Mouse (Mus musculus) inflammation-experienced regulatory T-cells (primary cell): Measurements from ENCODE around the gene Eif5a. TPM values are rescaled to one million over a fixed set of nuclear protein-coding genes. Genes with fewer than 3 reads are reported as not detected.

Source experiments
- polyA plus RNA-seq, 2 experiments: library from polyadenylated mRNA; unstranded; fragments of 100-300 nt; shearing (Covaris generic); gene quantifications; one replicate each; pipeline ENCODE4 v1.2.1; 2017

Eif5a gene
- polyA plus RNA-seq: 1,000 to 10,000 TPM; 1,144 to 1,177 TPM

GRCm38 (mm10) chr11:69921114-69922011, at the start of gene Eif5a:
Gene Eif5a (minus strand): TSS chr11:69921958.

GRCm38 (mm10) chr11:69964650-69965270, 43.0 kb upstream of the Eif5a start, which contains the start of gene Cldn7:
Gene Cldn7 (plus strand): TSS chr11:69964779.

GRCm38 (mm10) chr11:69948066-69948762, 26.5 kb upstream of the Eif5a start, which contains the start of gene Slc2a4:
Gene Slc2a4 (minus strand): TSS chr11:69948188.

DNA sequence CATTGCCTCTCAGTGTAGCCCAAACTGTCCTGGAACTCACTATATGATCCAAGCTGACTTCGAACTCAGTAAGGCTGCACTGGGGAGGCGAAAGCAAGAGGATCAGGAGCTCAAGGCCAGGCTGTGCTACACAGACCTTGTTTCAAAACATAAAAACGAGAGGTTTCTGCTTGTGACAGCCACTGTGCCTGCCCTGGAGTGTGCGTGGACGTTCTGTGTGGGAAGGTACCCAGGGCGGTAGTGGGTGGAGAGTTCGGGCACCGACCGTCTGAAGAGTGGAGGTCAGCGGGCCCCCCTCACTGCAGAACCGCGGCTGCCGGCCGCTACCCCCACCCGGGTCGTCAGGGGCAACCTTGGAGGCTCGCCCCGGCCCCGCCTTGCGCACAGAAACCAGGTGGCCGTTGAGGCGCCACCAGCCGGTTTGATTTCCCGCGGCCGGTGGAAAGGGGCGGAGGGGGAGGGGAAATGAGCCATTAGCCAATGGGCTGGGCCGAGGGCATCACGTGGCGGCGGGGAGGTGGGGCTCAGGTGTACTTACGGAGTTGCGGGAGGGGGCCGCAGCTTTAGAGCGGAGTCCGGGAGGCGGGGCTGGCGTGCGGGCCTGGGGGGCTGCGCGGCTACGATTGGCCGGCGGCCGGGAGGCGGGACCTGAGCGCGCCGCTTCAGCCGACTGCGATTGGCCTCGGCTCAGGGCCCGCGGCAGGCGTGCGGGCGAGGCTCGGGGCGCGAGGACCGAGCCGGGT, 13.6 kb upstream of the Eif5a start, which contains the start of gene Ybx2:
Gene Ybx2 (plus strand): TSS at position 660 of the 743 bp plus-strand sequence.

DNA sequence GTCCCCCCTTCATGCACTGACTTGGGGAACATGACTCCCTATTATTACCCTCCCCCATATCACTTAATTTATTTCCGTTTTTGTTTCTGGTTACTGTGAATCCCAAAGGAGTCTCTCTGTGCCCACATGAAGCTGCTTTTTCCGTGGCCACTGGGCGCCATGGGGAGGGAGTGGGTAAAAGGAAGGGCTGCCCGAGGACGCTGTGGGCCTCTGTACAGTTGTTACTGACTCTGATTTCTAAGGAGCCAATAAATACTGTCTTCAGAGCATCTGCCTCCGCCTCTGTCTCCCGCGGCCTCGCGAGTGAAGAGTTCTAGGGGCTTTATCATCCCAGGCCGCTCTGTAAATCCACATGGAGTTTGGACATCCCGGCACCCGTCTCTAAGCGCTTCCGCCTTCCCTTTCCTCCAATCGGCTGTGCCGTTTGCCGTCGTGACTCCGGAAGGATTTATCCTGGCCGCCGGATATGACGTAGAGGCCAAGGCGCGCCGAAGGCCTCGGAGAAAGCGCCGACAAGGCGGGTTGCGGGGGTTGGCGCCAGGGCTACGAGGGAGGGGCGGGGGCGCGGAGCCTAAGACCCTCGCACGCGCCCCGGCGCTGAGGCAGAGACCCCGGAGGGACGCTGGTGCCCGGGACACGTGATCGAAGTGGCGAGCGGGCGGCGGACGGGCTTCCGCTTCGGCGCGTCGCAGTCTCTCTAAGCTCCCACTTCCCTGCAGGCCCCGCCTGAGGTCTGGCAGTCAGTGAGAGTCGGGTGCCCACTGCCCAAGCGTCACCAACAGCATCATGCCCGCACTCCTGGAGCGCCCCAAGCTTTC, 8.0 kb downstream of the Eif5a start, which contains the start of gene Gps2:
Gene Gps2 (plus strand): TSS at position 335 of the 818 bp plus-strand sequence.

GRCm38 (mm10) chr11:69900471-69901405, 21.0 kb downstream of the Eif5a start, which contains the start of the genes 2810408A11Rik and Neurl4:
Gene 2810408A11Rik (minus strand): TSS chr11:69900987.
Gene Neurl4 (plus strand): TSS chr11:69901072.

DNA sequence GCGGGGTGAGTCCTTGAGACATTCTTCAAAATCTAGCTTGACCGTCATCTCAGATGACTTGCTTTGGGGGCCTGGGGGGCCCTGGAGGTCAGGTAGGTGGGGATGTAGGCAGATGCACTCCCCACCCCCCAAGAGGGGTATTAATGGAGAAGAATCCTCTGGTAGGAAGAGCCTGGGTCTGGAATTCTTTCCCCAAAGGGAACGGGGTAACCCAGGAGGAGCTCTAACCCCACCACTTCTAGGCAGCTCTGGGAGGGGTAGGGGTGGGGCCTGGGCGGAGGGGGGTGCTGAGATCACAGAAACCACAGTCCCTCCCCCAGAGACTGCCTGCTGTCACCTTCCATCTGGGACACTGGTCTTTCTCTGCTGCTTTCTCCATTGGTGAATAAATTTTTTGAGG, 26.5 kb downstream of the Eif5a start, which contains the start of gene Acap1:
Gene Acap1 (minus strand): TSS at position 249 of the 400 bp plus-strand sequence.

DNA sequence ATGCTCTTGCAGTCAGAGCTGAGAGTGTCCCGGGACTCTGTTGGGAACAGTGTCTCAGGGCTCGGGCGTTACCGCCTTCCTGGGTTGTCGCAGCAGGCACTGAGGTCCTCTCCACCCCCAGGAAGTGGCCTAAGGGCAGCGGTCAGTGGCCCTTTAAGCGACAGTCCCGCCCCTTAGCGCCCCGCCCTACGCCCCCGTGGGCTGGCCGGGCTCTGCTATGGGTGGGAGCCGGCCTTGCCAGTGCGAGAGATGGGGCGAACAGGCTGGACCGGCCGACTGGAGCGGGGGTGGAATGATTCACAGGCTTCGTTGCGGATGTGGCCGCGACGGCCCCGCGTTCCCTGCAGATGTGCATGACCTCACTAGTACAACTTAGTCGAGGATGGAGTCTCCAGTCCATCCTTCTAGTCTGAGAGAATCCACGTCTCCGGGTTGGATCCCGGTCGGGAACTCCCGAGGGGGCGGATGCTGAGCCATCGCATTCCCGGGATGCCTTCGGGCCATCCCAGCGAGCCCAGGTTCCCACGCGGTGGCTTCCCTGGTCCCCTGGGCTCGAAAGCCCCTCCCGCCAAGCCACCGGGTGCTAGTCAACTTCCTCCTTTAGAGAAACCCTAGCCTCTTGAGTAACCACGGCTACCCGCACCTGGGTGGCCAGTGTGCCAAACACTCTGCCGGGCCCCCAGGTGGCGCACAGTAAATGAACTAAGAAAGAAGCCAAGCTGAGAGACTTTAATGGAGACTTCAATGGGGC, 40.7 kb downstream of the Eif5a start, which contains the start of gene Kctd11:
Gene Kctd11 (minus strand): TSS at position 554 of the 751 bp plus-strand sequence.

DNA sequence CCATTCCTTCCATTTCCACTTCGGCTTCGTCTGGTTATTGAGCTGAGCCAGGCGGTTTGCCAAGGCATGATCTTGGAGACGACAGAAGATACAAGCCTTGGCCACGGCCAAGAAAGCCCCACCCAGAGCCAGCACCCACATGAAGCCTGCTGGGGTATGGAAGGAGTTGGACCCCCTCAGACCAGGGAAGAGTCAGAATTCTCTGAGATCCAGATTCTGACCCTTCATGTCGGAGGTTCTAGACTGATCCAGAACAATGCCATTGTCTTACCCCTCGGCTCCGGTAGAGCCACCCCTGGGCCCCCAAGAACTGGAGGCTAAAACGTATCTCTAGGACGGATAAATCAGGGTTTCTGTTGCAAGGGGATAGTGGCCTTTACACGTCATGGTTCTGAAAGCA, 43.9 kb downstream of the Eif5a start, which contains the start of gene Tmem95:
Gene Tmem95 (minus strand): TSS at position 141 of the 400 bp plus-strand sequence.

Other genes starting within 250 kb of the Eif5a start
- gene Eif4a1, start 249.5 kb downstream of the Eif5a start, polyA plus RNA-seq: 100 to 1,000 TPM; 493 to 540 TPM
- 10 to 100 TPM; 33.1 to 37.3 TPM for gene Senp3, start 239.9 kb downstream of the Eif5a start, polyA plus RNA-seq
- not detected for gene Tnfsf13, start 236.2 kb downstream of the Eif5a start, polyA plus RNA-seq
- not detected for gene Tnfsf12, start 226.1 kb downstream of the Eif5a start, polyA plus RNA-seq
- under 1 TPM in 1 of 2 experiments, not detected in 1; 0.45 TPM for gene Tnfsfm13, start 225.9 kb downstream of the Eif5a start, polyA plus RNA-seq
- gene Polr2a, start 163.3 kb downstream of the Eif5a start, polyA plus RNA-seq: 10 to 100 TPM; 43.7 to 44.7 TPM
- 1 to 10 TPM in 1 of 2 experiments, under 1 TPM in 1; 0.29 to 1.3 TPM for gene Slc35g3, start 160.0 kb downstream of the Eif5a start, polyA plus RNA-seq
- gene Zbtb4, start 156.0 kb downstream of the Eif5a start, polyA plus RNA-seq: 1 to 10 TPM; 3.8 to 5.3 TPM
- 1 to 10 TPM in 1 of 2 experiments, under 1 TPM in 1; 0.13 to 4.3 TPM for gene Chrnb1, start 126.0 kb downstream of the Eif5a start, polyA plus RNA-seq
- not detected for gene Fgf11, start 120.1 kb downstream of the Eif5a start, polyA plus RNA-seq
- gene Tmem102, start 116.3 kb downstream of the Eif5a start, polyA plus RNA-seq: not detected
- under 1 TPM in 1 of 2 experiments, not detected in 1; 0.39 TPM for gene Gm39566, start 106.7 kb downstream of the Eif5a start, polyA plus RNA-seq
- not detected for gene Spem2, start 103.5 kb downstream of the Eif5a start, polyA plus RNA-seq
- 1 to 10 TPM in 1 of 2 experiments, not detected in 1; 2.1 TPM for gene Spem1, start 99.8 kb downstream of the Eif5a start, polyA plus RNA-seq
- under 1 TPM; 0.26 to 0.83 TPM for gene Nlgn2, start 84.2 kb downstream of the Eif5a start, polyA plus RNA-seq
- 10 to 100 TPM; 64.6 to 89.9 TPM for gene Tmem256, start 83.4 kb downstream of the Eif5a start, polyA plus RNA-seq
- 10 to 100 TPM; 15.4 to 18.5 TPM for gene Plscr3, start 75.6 kb downstream of the Eif5a start, polyA plus RNA-seq
- under 1 TPM; 0.08 to 0.72 TPM for gene Tnk1, start 63.2 kb downstream of the Eif5a start, polyA plus RNA-seq
- gene Tmem95, start 43.9 kb downstream of the Eif5a start, polyA plus RNA-seq: under 1 TPM in 1 of 2 experiments, not detected in 1; 0.93 TPM
- 1 to 10 TPM; 1.3 TPM for gene Kctd11, start 40.6 kb downstream of the Eif5a start, polyA plus RNA-seq
- 100 to 1,000 TPM; 503 to 589 TPM for gene Acap1, start 26.4 kb downstream of the Eif5a start, polyA plus RNA-seq
- gene 2810408A11Rik, start 21.0 kb downstream of the Eif5a start, polyA plus RNA-seq: 1 to 10 TPM; 3.6 to 4.8 TPM
- gene Neurl4, start 20.9 kb downstream of the Eif5a start, polyA plus RNA-seq: 10 to 100 TPM in 1 of 2 experiments, 1 to 10 TPM in 1; 6.4 to 11.6 TPM
- gene Gps2, start 8.1 kb downstream of the Eif5a start, polyA plus RNA-seq: 100 to 1,000 TPM; 175 to 265 TPM
- gene Ybx2, start 13.8 kb upstream of the Eif5a start, polyA plus RNA-seq: not detected
- 1 to 10 TPM in 1 of 2 experiments, not detected in 1; 1.5 TPM for gene Slc2a4, start 26.2 kb upstream of the Eif5a start, polyA plus RNA-seq
- 1 to 10 TPM in 1 of 2 experiments, under 1 TPM in 1; 0.81 to 1.2 TPM for gene Cldn7, start 42.8 kb upstream of the Eif5a start, polyA plus RNA-seq
- gene Ctdnep1, start 59.2 kb upstream of the Eif5a start, polyA plus RNA-seq: 10 to 100 TPM; 39.1 to 74.9 TPM
- 10 to 100 TPM; 63.7 to 67.7 TPM for gene Elp5, start 60.6 kb upstream of the Eif5a start, polyA plus RNA-seq
- gene Gabarap, start 69.2 kb upstream of the Eif5a start, polyA plus RNA-seq: 100 to 1,000 TPM; 391 to 427 TPM
- 10 to 100 TPM; 85.5 to 94.7 TPM for gene Phf23, start 73.8 kb upstream of the Eif5a start, polyA plus RNA-seq
- 10 to 100 TPM; 26.6 to 46.3 TPM for gene Dvl2, start 78.6 kb upstream of the Eif5a start, polyA plus RNA-seq
- gene Acadvl, start 93.5 kb upstream of the Eif5a start, polyA plus RNA-seq: 100 to 1,000 TPM in 1 of 2 experiments, 10 to 100 TPM in 1; 97.3 to 113 TPM
- gene Dlg4, start 95.0 kb upstream of the Eif5a start, polyA plus RNA-seq: 10 to 100 TPM in 1 of 2 experiments, 1 to 10 TPM in 1; 9.1 to 10.5 TPM
- not detected for gene Asgr1, start 132.1 kb upstream of the Eif5a start, polyA plus RNA-seq
- gene Asgr2, start 170.7 kb upstream of the Eif5a start, polyA plus RNA-seq: not detected
- under 1 TPM in 1 of 2 experiments, not detected in 1; 0.23 TPM for gene Mgl2, start 208.4 kb upstream of the Eif5a start, polyA plus RNA-seq
- gene Clec10a, start 234.2 kb upstream of the Eif5a start, polyA plus RNA-seq: 1 to 10 TPM in 1 of 2 experiments, not detected in 1; 1.6 TPM